In genomic region chr9:30191119-30191518, GRCm38 (mm10) we compare ENCODE assay signal across 14 mouse cellular contexts.
A peak's percentile ranks its signal among the peaks of the same experiment; 100 is the strongest.
DNase-seq lines count a peak whose midpoint lies in the region; ATAC-seq lines count a peak whose summit lies in the region.
"Had no signal": no experiment of that assay in that cellular context is flagged by ENCODE, and none has a peak within 500 bp of the region (broad histone marks: within the 10 kb centered on the region; RNA-seq: fewer than 3 reads in every experiment).

No protein-coding gene starts in this region.

- peak; percentile 56; the same call in 1 of the 2 replicates for ATAC-seq in cerebellum, adult (ENCODE audit: insufficient number of reproducible peaks, low FRiP score, low TSS enrichment)
- ATAC-seq in inflammation-experienced regulatory T-cells, adult 6 months, result no peak
- ATAC-seq: forebrain, embryonic 16.5 days; hindbrain, embryonic 16.5 days; midbrain, embryonic 16.5 days had no signal

- no peak for DNase-seq in cerebellum, postnatal 4 days (ENCODE audit: low spot score in 2 of 2)
- DNase-seq in cerebellum, postnatal 25 days, result peak; percentile 79 to 81
- DNase-seq in layer of hippocampus, adult 9-11 months, result peak; percentile 57
- DNase-seq in right cerebral cortex, postnatal 10 days (ENCODE audit: low spot score in 2 of 2), result peak; percentile 52 to 58
- no peak for DNase-seq in thymus, postnatal 36 days
- no peak for DNase-seq in urinary bladder, adult 18-20 months (ENCODE audit: low spot score in 2 of 2)
- DNase-seq: kidney, adult 8-10 months; lung, adult 18-20 months; thymus, postnatal 4 days had no signal

Comparison
In these comparisons a context has a peak if more than half of its experiments do, and no peak if none do; other contexts are left out.
1. DNase-seq: peak in cerebellum, postnatal 25 days (2 of 2), layer of hippocampus, adult 9-11 months (single experiment) and right cerebral cortex, postnatal 10 days (2 of 2); none in cerebellum, postnatal 4 days (0 of 2), thymus, postnatal 36 days (0 of 2) and urinary bladder, adult 18-20 months (0 of 2).